Mouse (Mus musculus) MEL (cell line): ENCODE measurements around the gene Cnn2. TPM values are rescaled to one million over a fixed set of nuclear protein-coding genes. Genes with fewer than 3 reads are reported as not detected.

Source experiments
- DNase-seq: peaks from one replicate; pipeline ENCODE4 v3.0.0; 2011; ENCODE audit warnings: low read depth, low spot score
- H3K27ac ChIP-seq: 2 replicates; pipeline ENCODE4 v1.5.1; 2012; ENCODE audit warnings: low read depth, mild to moderate bottlenecking, control low read depth, low read length, moderate library complexity; ENCODE audit not compliant: control insufficient read depth
- H3K27me3 ChIP-seq, 2 experiments: fragments of 150-350 bp in 1 of 2; sonication (generic) in 1 of 2; 2 replicates each; pipeline ENCODE4 v1.6.1; 2012; ENCODE audit warnings: low read length in 2 of 2, mild to moderate bottlenecking in 2 of 2, improper control_type of control experiment in 1 of 2, moderate library complexity in 1 of 2; ENCODE audit not compliant: insufficient read depth in 2 of 2, control insufficient read depth in 1 of 2
- H3K36me3 ChIP-seq, 2 experiments: 2 replicates each; pipeline ENCODE4 v1.6.1; 2012 to 2014; ENCODE audit warnings: low read length in 2 of 2, improper control_type of control experiment in 1 of 2, inconsistent platforms in 1 of 2, mild to moderate bottlenecking in 1 of 2; ENCODE audit not compliant: insufficient read depth in 2 of 2, control insufficient read depth in 1 of 2
- H3K4me1 ChIP-seq, 2 experiments: fragments of 150-350 bp in 1 of 2; sonication (generic) in 1 of 2; 2 replicates each; pipeline ENCODE4 v1.6.1; 2012; ENCODE audit warnings: low read length in 2 of 2, improper control_type of control experiment in 1 of 2, mild to moderate bottlenecking in 1 of 2; ENCODE audit not compliant: insufficient read depth in 2 of 2, control insufficient read depth in 1 of 2
- H3K4me3 ChIP-seq, 2 experiments: fragments of 150-350 bp in 1 of 2; sonication (generic) in 1 of 2; 2 replicates each; pipeline ENCODE4 v1.5.1; 2012; ENCODE audit warnings: low read depth in 2 of 2, low read length in 2 of 2, mild to moderate bottlenecking in 2 of 2, moderate library complexity in 2 of 2, control low read depth in 1 of 2, improper control_type of control experiment in 1 of 2; ENCODE audit not compliant: control insufficient read depth in 1 of 2, insufficient read depth in 1 of 2
- H3K79me2 ChIP-seq: 2 replicates; pipeline ENCODE4 v1.6.1; 2012; ENCODE audit warnings: mild to moderate bottlenecking, low read length, moderate library complexity; ENCODE audit not compliant: control insufficient read depth, poor library complexity, insufficient read depth
- H3K9ac ChIP-seq: 2 replicates; pipeline ENCODE4 v1.6.1; 2012; ENCODE audit warnings: low read depth, mild to moderate bottlenecking, control low read depth, low read length, moderate library complexity; ENCODE audit not compliant: control insufficient read depth, poor library complexity, severe bottlenecking
- H3K9me3 ChIP-seq: fragments of 150-350 bp; sonication (generic); replicated peaks from 2 replicates; pipeline ENCODE4 v1.6.1; 2012; ENCODE audit warnings: mild to moderate bottlenecking, low read length, improper control_type of control experiment, moderate library complexity; ENCODE audit not compliant: insufficient read depth
- CHD1 ChIP-seq: IDR thresholded peaks from 2 replicates; pipeline ENCODE4 v1.6.1; 2012; ENCODE audit warnings: low read depth, mild to moderate bottlenecking, inconsistent platforms, low read length, improper control_type of control experiment
- CHD2 ChIP-seq: IDR thresholded peaks from 2 replicates; pipeline ENCODE4 v1.6.1; 2011; ENCODE audit warnings: low read length, improper control_type of control experiment
- CTCF ChIP-seq, 3 experiments: IDR thresholded peaks in 2 of 3; conservative IDR thresholded peaks in 1 of 3; 2 replicates each; pipeline ENCODE4 v1.5.1; 2011 to 2012; ENCODE audit warnings: low read length in 3 of 3, low read depth in 2 of 3, mild to moderate bottlenecking in 2 of 3, improper control_type of control experiment in 1 of 3, inconsistent platforms in 1 of 3, mixed read lengths in 1 of 3, moderate library complexity in 1 of 3; ENCODE audit not compliant: control insufficient read depth in 1 of 3, insufficient read depth in 1 of 3, poor library complexity in 1 of 3, severe bottlenecking in 1 of 3
- E2F4 ChIP-seq: IDR thresholded peaks from 2 replicates; pipeline ENCODE4 v1.6.1; 2011; ENCODE audit warnings: low read depth, low read length, improper control_type of control experiment, borderline replicate concordance
- ELF1 ChIP-seq: IDR thresholded peaks from 2 replicates; pipeline ENCODE4 v1.6.1; 2014; ENCODE audit warnings: low read depth, mild to moderate bottlenecking, inconsistent platforms, low read length, improper control_type of control experiment, moderate library complexity
- EP300 ChIP-seq, 2 experiments: IDR thresholded peaks; 2 replicates each; pipeline ENCODE4 v1.6.1; 2011; ENCODE audit warnings: improper control_type of control experiment in 2 of 2, low read length in 2 of 2, low read depth in 1 of 2, mild to moderate bottlenecking in 1 of 2
- GABPA ChIP-seq: IDR thresholded peaks from 2 replicates; pipeline ENCODE4 v1.6.1; 2012; ENCODE audit warnings: low read depth, mild to moderate bottlenecking, inconsistent platforms, low read length, improper control_type of control experiment, moderate library complexity
- HCFC1 ChIP-seq: IDR thresholded peaks from 2 replicates; pipeline ENCODE4 v1.6.1; 2012; ENCODE audit warnings: low read depth, mild to moderate bottlenecking, inconsistent platforms, low read length, improper control_type of control experiment, moderate library complexity
- MAFK ChIP-seq: IDR thresholded peaks from 2 replicates; pipeline ENCODE4 v1.6.1; 2011; ENCODE audit warnings: low read depth, mild to moderate bottlenecking, low read length, improper control_type of control experiment, borderline replicate concordance
- MAX ChIP-seq: IDR thresholded peaks from 2 replicates; pipeline ENCODE4 v1.6.1; 2011; ENCODE audit warnings: low read length, improper control_type of control experiment
- MYB ChIP-seq: IDR thresholded peaks from 2 replicates; pipeline ENCODE4 v1.6.1; 2011; ENCODE audit warnings: mild to moderate bottlenecking, low read depth, low read length, improper control_type of control experiment
- MYC ChIP-seq: IDR thresholded peaks from 2 replicates; pipeline ENCODE4 v1.6.1; 2011; ENCODE audit warnings: low read depth, mild to moderate bottlenecking, low read length, improper control_type of control experiment, moderate library complexity
- NELFE ChIP-seq: IDR thresholded peaks from 2 replicates; pipeline ENCODE4 v1.6.1; 2011; ENCODE audit warnings: low read depth, low read length, improper control_type of control experiment
- POLR2A ChIP-seq, 2 experiments: IDR thresholded peaks; 2 replicates each; pipeline ENCODE4 v1.6.1; 2011 to 2012; ENCODE audit warnings: low read length in 2 of 2, mild to moderate bottlenecking in 2 of 2, control low read depth in 1 of 2, improper control_type of control experiment in 1 of 2, low read depth in 1 of 2, moderate library complexity in 1 of 2; ENCODE audit not compliant: control insufficient read depth in 1 of 2, insufficient read depth in 1 of 2, poor library complexity in 1 of 2
- POLR2AphosphoS2 ChIP-seq: IDR thresholded peaks from 2 replicates; pipeline ENCODE4 v1.6.1; 2011; ENCODE audit warnings: low read length, improper control_type of control experiment
- POLR2AphosphoS5 ChIP-seq: IDR thresholded peaks from 2 replicates; pipeline ENCODE4 v1.6.1; 2012; ENCODE audit warnings: low read depth, borderline replicate concordance, mild to moderate bottlenecking, inconsistent platforms, low read length, moderate library complexity, mixed read lengths
- RCOR1 ChIP-seq: IDR thresholded peaks from 2 replicates; pipeline ENCODE4 v1.6.1; 2012; ENCODE audit warnings: low read depth, mild to moderate bottlenecking, inconsistent platforms, low read length, improper control_type of control experiment
- SMC3 ChIP-seq: IDR thresholded peaks from 2 replicates; pipeline ENCODE4 v1.6.1; 2011; ENCODE audit warnings: low read depth, low read length, improper control_type of control experiment
- TAL1 ChIP-seq: IDR thresholded peaks from 2 replicates; pipeline ENCODE4 v1.6.1; 2012; ENCODE audit warnings: mild to moderate bottlenecking, inconsistent platforms, low read length, moderate library complexity, mixed read lengths
- TBP ChIP-seq: IDR thresholded peaks from 2 replicates; pipeline ENCODE4 v1.8.0; 2011; ENCODE audit warnings: low read depth, low read length, improper control_type of control experiment
- TCF12 ChIP-seq: IDR thresholded peaks from 2 replicates; pipeline ENCODE4 v1.6.1; 2014; ENCODE audit warnings: low read depth, mild to moderate bottlenecking, inconsistent platforms, low read length, improper control_type of control experiment, moderate library complexity
- UBTF ChIP-seq: IDR thresholded peaks from 2 replicates; pipeline ENCODE4 v1.6.1; 2012; ENCODE audit warnings: low read depth, mild to moderate bottlenecking, inconsistent platforms, low read length, improper control_type of control experiment, moderate library complexity, borderline replicate concordance; ENCODE audit not compliant: insufficient read depth
- USF1 ChIP-seq: IDR thresholded peaks from 2 replicates; pipeline ENCODE4 v1.6.1; 2014; ENCODE audit warnings: low read depth, mild to moderate bottlenecking, inconsistent platforms, low read length, improper control_type of control experiment, moderate library complexity
- ZC3H11A ChIP-seq: IDR thresholded peaks from 2 replicates; pipeline ENCODE4 v1.6.1; 2012; ENCODE audit warnings: low read depth, mild to moderate bottlenecking, inconsistent platforms, low read length, improper control_type of control experiment
- polyA plus RNA-seq, 2 experiments: library from polyadenylated mRNA; stranded (reverse) in 1 of 2; unstranded in 1 of 2; fragments of >175 nt in 1 of 2; fragments of >200 nt in 1 of 2; gene quantifications; 2 replicates each; pipeline versions ENCODE4 v1.2.1 to v1.2.4; 2012; ENCODE audit warnings: low replicate concordance in 2 of 2, low read depth in 1 of 2; ENCODE audit not compliant: insufficient read length in 2 of 2, insufficient read depth in 1 of 2, missing spikeins in 1 of 2
- total RNA-seq: library from RNA; depleted of rRNA; stranded (reverse); fragments of 300-350 nt; gene quantifications from 2 replicates; pipeline ENCODE4 v1.2.3, GENCODE M21; 2012

The Cnn2 gene
- total and polyA plus RNA-seq, 3 experiments = 8.7 to 25.3 TPM; not detected in 1

DNA sequence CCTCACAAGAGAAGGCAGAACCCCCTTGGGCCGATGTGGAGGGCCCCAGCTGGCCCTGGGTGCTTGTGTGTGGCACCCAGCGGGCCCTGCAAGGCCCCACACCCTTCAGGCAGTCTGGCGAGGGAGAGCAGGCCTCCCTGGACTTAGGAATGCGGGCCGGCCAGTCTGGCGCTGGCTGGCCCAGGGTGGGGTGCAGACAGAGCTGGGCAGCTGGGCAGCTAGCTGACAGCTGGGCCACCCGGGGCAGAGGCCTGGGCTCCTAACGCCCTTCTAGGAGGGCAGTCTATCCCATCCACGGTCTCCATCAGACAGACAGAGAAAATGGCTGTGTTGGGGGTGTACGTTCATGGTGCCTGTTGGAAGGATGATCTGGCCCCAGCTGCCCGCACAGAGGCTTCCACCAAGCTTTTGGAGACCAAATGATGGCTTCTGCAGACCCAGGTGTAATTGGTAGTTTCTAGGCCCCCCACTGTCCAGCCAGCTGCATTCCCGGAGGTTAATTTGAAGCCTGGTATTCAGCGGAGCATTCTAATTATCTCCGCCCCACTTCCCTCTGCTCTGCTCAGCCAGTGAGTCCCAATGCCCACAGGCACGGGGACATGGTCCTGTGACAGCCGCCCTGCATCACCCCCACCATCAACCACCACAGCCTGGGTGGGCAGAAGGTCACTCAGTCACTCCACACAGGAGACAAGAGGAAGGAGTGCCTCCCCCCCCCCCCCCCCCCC lies 42.7 kb upstream of the Cnn2 start:
- Histone ChIP-seq H3K27me3 (no peaks in the 10 kb centered on the region), H3K36me3 (no peaks in the 10 kb centered on the region; a peak in 1 of 4 replicates), H3K79me2 (no peaks in the 10 kb centered on the region), H3K9ac (no peak overlapping the region), H3K4me1 (0 out of 4 replicates have a peak, but pooled peaks cover 0 to under 1% of the 10 kb centered on the region in 2 experiments), H3K9me3 (no peaks in the 10 kb centered on the region), H3K4me3 (no peak overlapping the region), H3K27ac (no peak overlapping the region)
- no peak for TF ChIP-seq E2F4
- TF ChIP-seq RCOR1 = no peak
- TF ChIP-seq CTCF (IDR thresholded peaks at IDR 0.05 in 2 of 3, conservative IDR thresholded peaks at IDR 0.05 in 1 of 3; ENCODE audit: control insufficient read depth in 1 of 3, insufficient read depth in 1 of 3, low read depth in 2 of 3, low read length in 3 of 3, poor library complexity in 1 of 3, severe bottlenecking in 1 of 3) = no peak
- TF ChIP-seq USF1 = no peak
- TF ChIP-seq GABPA = no peak
- no peak for TF ChIP-seq ZC3H11A
- TF ChIP-seq UBTF = no peak
- TF ChIP-seq HCFC1 = no peak
- no peak for TF ChIP-seq TAL1
- TF ChIP-seq NELFE = no peak
- TF ChIP-seq MAFK = no peak
- TF ChIP-seq MAX = no peak
- TF ChIP-seq MYB = no peak
- TF ChIP-seq POLR2AphosphoS2 = no peak
- no peak for TF ChIP-seq SMC3
- no peak for DNase-seq

DNA sequence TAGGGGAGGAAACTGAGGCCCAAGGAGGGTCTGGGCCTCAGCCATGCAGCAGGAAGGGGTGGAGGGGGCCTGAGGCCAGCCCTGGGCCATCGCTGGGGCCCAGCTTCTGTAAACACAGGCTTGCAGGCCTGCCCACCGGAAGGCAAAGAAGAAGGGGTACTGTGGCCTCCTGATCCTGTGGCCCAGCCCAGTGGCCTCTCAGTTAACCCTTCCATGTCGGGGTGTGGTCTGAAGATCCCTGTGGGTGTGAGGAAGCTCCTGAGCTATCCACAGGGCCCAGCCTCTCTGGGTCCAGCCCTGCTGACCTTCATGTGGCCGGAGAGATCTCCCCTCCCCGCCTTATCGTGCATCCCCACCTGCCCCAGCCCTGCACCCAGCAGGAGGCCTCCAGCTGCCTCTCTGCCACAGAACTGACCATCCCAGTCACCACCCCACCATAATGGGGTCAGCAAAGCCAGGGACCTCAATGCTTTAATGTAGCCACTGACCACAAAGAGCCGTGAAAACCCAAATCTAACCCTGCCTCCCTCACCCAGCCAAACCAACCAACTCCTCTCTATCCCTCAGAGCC lies 41.5 kb upstream of the Cnn2 start:
- Histone ChIP-seq H3K79me2 (no peaks in the 10 kb centered on the region), H3K4me3 (no peak overlapping the region)

More for the DNA sequence above, 41.5 kb upstream of the Cnn2 start:
- no peaks in the 10 kb centered on the region for H3K4me1 ChIP-seq
- TF ChIP-seq POLR2AphosphoS2 = no peak
- no peak for TF ChIP-seq ELF1
- TF ChIP-seq POLR2AphosphoS5 = no peak
- TF ChIP-seq NELFE = no peak
- no peak for TF ChIP-seq CHD2
- no peak for TF ChIP-seq MAFK
- no peak for TF ChIP-seq EP300 (IDR thresholded peaks at IDR 0.05; ENCODE audit: low read depth in 1 of 2, low read length in 2 of 2)
- no peak for TF ChIP-seq CHD1
- no peak for TF ChIP-seq TCF12
- no peak for TF ChIP-seq GABPA
- no peak for TF ChIP-seq UBTF
- no peak for TF ChIP-seq TBP
- no peak for TF ChIP-seq MYB
- TF ChIP-seq POLR2A (IDR thresholded peaks at IDR 0.05; ENCODE audit: control insufficient read depth in 1 of 2, insufficient read depth in 1 of 2, low read depth in 1 of 2, low read length in 2 of 2, poor library complexity in 1 of 2) = no peak
- TF ChIP-seq MYC = no peak
- H3K9ac ChIP-seq = no peak overlapping the region
- DNase-seq = no peak
- no peak overlapping the region for H3K27ac ChIP-seq
- no peaks in the 10 kb centered on the region for H3K36me3 ChIP-seq
- H3K27me3 ChIP-seq = no peaks in the 10 kb centered on the region
- no peaks in the 10 kb centered on the region for H3K9me3 ChIP-seq
